Mouse (Mus musculus) liver, embryonic 14.5 days (tissue): ENCODE data around the gene En2.

Experiments
- CTCF ChIP-seq: IDR thresholded peaks from 2 replicates; pipeline ENCODE4 v1.5.1; 2016; ENCODE audit warnings: antibody characterized with exemption, low read depth, control low read depth
- EP300 ChIP-seq: IDR thresholded peaks from 2 replicates; pipeline ENCODE4 v1.6.1; 2016; ENCODE audit warnings: antibody characterized with exemption, low read depth

- TF ChIP-seq EP300 (no peak), CTCF (no peak)
Observed at GRCm38 (mm10) chr5:28119576-28119975, 45.9 kb upstream of the En2 start.
